Mouse (Mus musculus) forebrain, embryonic 15.5 days (tissue): ENCODE data around the gene Strip2. TPM values are rescaled to one million over a fixed set of nuclear protein-coding genes. Genes with fewer than 3 reads are reported as not detected.

ENCODE experiments used
- ATAC-seq: fragments of 200-750 bp; cut with Nextera tagmentation; replicated peaks from 2 replicates; pipeline ENCODE4 v1.8.0; 2017; ENCODE audit warnings: mild to moderate bottlenecking, moderate TSS enrichment, moderate library complexity
- H3K27ac ChIP-seq: fragments of 300-500 bp; sonication (generic); replicated peaks from 2 replicates; pipeline ENCODE4 v1.5.1; 2015; ENCODE audit warnings: mild to moderate bottlenecking, inconsistent platforms
- H3K27me3 ChIP-seq: fragments of 300-500 bp; sonication (generic); 2 replicates; pipeline ENCODE4 v1.6.1; 2015; ENCODE audit warnings: inconsistent platforms
- H3K36me3 ChIP-seq: fragments of 300-500 bp; sonication (generic); 2 replicates; pipeline ENCODE4 v1.6.1; 2015; ENCODE audit warnings: mild to moderate bottlenecking, inconsistent platforms
- H3K4me1 ChIP-seq: fragments of 300-500 bp; sonication (generic); 2 replicates; pipeline ENCODE4 v1.6.1; 2015; ENCODE audit warnings: inconsistent platforms
- H3K4me2 ChIP-seq: fragments of 300-500 bp; sonication (generic); replicated peaks from 2 replicates; pipeline ENCODE4 v1.6.1; 2015; ENCODE audit warnings: mild to moderate bottlenecking, inconsistent platforms
- H3K4me3 ChIP-seq: fragments of 300-500 bp; sonication (generic); 2 replicates; pipeline ENCODE4 v1.5.1; 2015; ENCODE audit warnings: mild to moderate bottlenecking, inconsistent platforms
- H3K9ac ChIP-seq: fragments of 300-500 bp; sonication (generic); replicated peaks from 2 replicates; pipeline ENCODE4 v1.6.1; 2015; ENCODE audit warnings: mild to moderate bottlenecking, inconsistent platforms
- H3K9me3 ChIP-seq: fragments of 300-500 bp; sonication (generic); 2 replicates; pipeline ENCODE4 v1.6.1; 2016; ENCODE audit warnings: inconsistent platforms
- WGBS: fragments of 180-500 bp; shearing (Covaris S2); methylation state at CpG from one replicate; pipeline ENCODE4 v1.1.7; 2015; ENCODE audit warnings: mixed read lengths; 5-methylcytosine and 5-hydroxymethylcytosine counted together
- polyA plus RNA-seq: library from polyadenylated mRNA; unstranded; fragments of >200 nt; fragmentation: Nextera tagmentation; extraction: Ambion mirVana; gene quantifications from 2 replicates; pipeline ENCODE4 v1.2.1, GENCODE M21; 2015

The Strip2 gene
- polyA plus RNA-seq, 1 experiment from 2014 or later: 3.0 TPM

GRCm38 (mm10) chr6:29902256-29902655 lies 14.6 kb upstream of the Strip2 start:
- peaks cover 7% of the 10 kb centered on the region; the same call in 1 of the 2 replicates for H3K36me3 ChIP-seq
- no peak for ATAC-seq
- no peak overlapping the region for H3K4me2 ChIP-seq
- 78% methylated on average over 2 of the region's 2 CpGs for WGBS
- H3K9ac ChIP-seq: no peak overlapping the region
- no peaks in the 10 kb centered on the region for H3K27me3 ChIP-seq
- no peak overlapping the region for H3K4me3 ChIP-seq
- no peak overlapping the region for H3K27ac ChIP-seq
- no peaks in the 10 kb centered on the region for H3K4me1 ChIP-seq
- H3K9me3 ChIP-seq: no peaks in the 10 kb centered on the region

GRCm38 (mm10) chr6:29903343-29903914 lies 13.4 kb upstream of the Strip2 start:
- H3K27me3 ChIP-seq: no peaks in the 10 kb centered on the region
- H3K4me2 ChIP-seq: no peak overlapping the region
- ATAC-seq: no peak
- peak overlapping the region; percentile 8; the same call in 1 of the 2 replicates for H3K27ac ChIP-seq
- no peaks in the 10 kb centered on the region for H3K4me1 ChIP-seq
- no peak overlapping the region for H3K4me3 ChIP-seq
- no peaks in the 10 kb centered on the region for H3K9me3 ChIP-seq
- WGBS: 92% methylated on average over 3 of the region's 3 CpGs
- H3K9ac ChIP-seq: no peak overlapping the region
- H3K36me3 ChIP-seq: no peaks in the 10 kb centered on the region

- H3K36me3 ChIP-seq: 0 out of 2 replicates have a peak, but pooled peaks cover 4% of the 10 kb centered on the region
- H3K9ac ChIP-seq: no peak overlapping the region
- H3K4me1 ChIP-seq: no peaks in the 10 kb centered on the region
- no peak overlapping the region for H3K27ac ChIP-seq
- no peaks in the 10 kb centered on the region for H3K27me3 ChIP-seq
- no peaks in the 10 kb centered on the region for H3K9me3 ChIP-seq
- no peak for ATAC-seq
- no peak overlapping the region for H3K4me3 ChIP-seq
- H3K4me2 ChIP-seq: no peak overlapping the region
- WGBS: 76% methylated on average over 3 of the region's 3 CpGs
These were observed 12.5 kb upstream of the Strip2 start for GRCm38 (mm10) chr6:29904281-29904680.

- H3K36me3 ChIP-seq: 0 out of 2 replicates have a peak, but pooled peaks cover 6% of the 10 kb centered on the region
- no peak overlapping the region for H3K9ac ChIP-seq
- H3K9me3 ChIP-seq: no peaks in the 10 kb centered on the region
- H3K4me2 ChIP-seq: no peak overlapping the region
- H3K27ac ChIP-seq: no peak overlapping the region
- no peaks in the 10 kb centered on the region for H3K4me1 ChIP-seq
- H3K4me3 ChIP-seq: no peak overlapping the region
- peaks cover 3% of the 10 kb centered on the region; the same call in 1 of the 2 replicates for H3K27me3 ChIP-seq
- ATAC-seq: no peak
- WGBS: 72% methylated on average over 3 of the region's 3 CpGs
These were observed 6.2 kb upstream of the Strip2 start for GRCm38 (mm10) chr6:29910631-29911030.

GRCm38 (mm10) chr6:29913673-29914072 lies 3.1 kb upstream of the Strip2 start:
- Histone ChIP-seq H3K27me3 (peaks cover 15% of the 10 kb centered on the region; the same call in 1 of the 2 replicates), H3K9ac (no peak overlapping the region), H3K9me3 (no peaks in the 10 kb centered on the region), H3K27ac (no peak overlapping the region), H3K4me1 (peaks cover 9% of the 10 kb centered on the region), H3K4me2 (no peak overlapping the region), H3K36me3 (0 out of 2 replicates have a peak, but pooled peaks cover 6% of the 10 kb centered on the region), H3K4me3 (no peak overlapping the region)
- WGBS: 51% methylated on average over 1 of the region's 1 CpGs
- no peak for ATAC-seq

- H3K36me3 ChIP-seq: 0 out of 2 replicates have a peak, but pooled peaks cover 3% of the 10 kb centered on the region
- H3K27ac ChIP-seq: no peak overlapping the region
- H3K4me2 ChIP-seq: no peak overlapping the region
- H3K4me3 ChIP-seq: no peak overlapping the region
- H3K9me3 ChIP-seq: no peaks in the 10 kb centered on the region
- peaks cover 9% of the 10 kb centered on the region for H3K4me1 ChIP-seq
- peaks cover 15% of the 10 kb centered on the region; the same call in 1 of the 2 replicates for H3K27me3 ChIP-seq
- no peak for ATAC-seq
- H3K9ac ChIP-seq: no peak overlapping the region
These were observed 2.7 kb upstream of the Strip2 start for GRCm38 (mm10) chr6:29914136-29914535.

- Histone ChIP-seq H3K36me3 (no peaks in the 10 kb centered on the region), H3K27ac (no peak overlapping the region), H3K4me1 (peaks cover 9% of the 10 kb centered on the region), H3K9ac (no peak overlapping the region), H3K4me2 (no peak overlapping the region), H3K4me3 (no peak overlapping the region), H3K27me3 (peaks cover 15% of the 10 kb centered on the region; the same call in 1 of the 2 replicates), H3K9me3 (no peaks in the 10 kb centered on the region)
- WGBS: 35% methylated on average over 9 of the region's 9 CpGs
- ATAC-seq: no peak
These were observed 976 bp upstream of the Strip2 start for GRCm38 (mm10) chr6:29915836-29916235.

GRCm38 (mm10) chr6:29917383-29917720 lies 540 bp downstream of the Strip2 start:
- H3K4me3 ChIP-seq: peak overlapping the region; percentile 78
- peak overlapping the region; percentile 61 for H3K9ac ChIP-seq
- WGBS: under 1% methylated on average over 21 of the region's 21 CpGs

GRCm38 (mm10) chr6:29917947-29918346 lies 1.1 kb downstream of the Strip2 start:
- H3K4me3 ChIP-seq: no peak overlapping the region
- H3K4me2 ChIP-seq: peak overlapping the region; percentile 91
- H3K27me3 ChIP-seq: peaks cover 15% of the 10 kb centered on the region; the same call in 1 of the 2 replicates
- H3K4me1 ChIP-seq: peaks cover 9% of the 10 kb centered on the region
- WGBS: 47% methylated on average over 4 of the region's 4 CpGs
- no peak for ATAC-seq
- H3K36me3 ChIP-seq: no peaks in the 10 kb centered on the region
- H3K27ac ChIP-seq: no peak overlapping the region
- no peaks in the 10 kb centered on the region for H3K9me3 ChIP-seq
- H3K9ac ChIP-seq: no peak overlapping the region

More at GRCm38 (mm10) chr6:29917383-29917720, 540 bp downstream of the Strip2 start:
- H3K4me1 ChIP-seq: peaks cover 9% of the 10 kb centered on the region
- peaks cover 15% of the 10 kb centered on the region; the same call in 1 of the 2 replicates for H3K27me3 ChIP-seq
- H3K9me3 ChIP-seq: no peaks in the 10 kb centered on the region
- H3K4me2 ChIP-seq: peak overlapping the region; percentile 91
- ATAC-seq: peak; percentile 74
- no peak overlapping the region for H3K27ac ChIP-seq
- no peaks in the 10 kb centered on the region for H3K36me3 ChIP-seq

- no peak for ATAC-seq
- peaks cover 1% of the 10 kb centered on the region; the same call in 1 of the 2 replicates for H3K27me3 ChIP-seq
- H3K4me2 ChIP-seq: no peak overlapping the region
- no peak overlapping the region for H3K4me3 ChIP-seq
- no peak overlapping the region for H3K9ac ChIP-seq
- WGBS: 74% methylated on average over 4 of the region's 4 CpGs
- H3K9me3 ChIP-seq: no peaks in the 10 kb centered on the region
- H3K27ac ChIP-seq: no peak overlapping the region
- no peaks in the 10 kb centered on the region for H3K4me1 ChIP-seq
- no peaks in the 10 kb centered on the region for H3K36me3 ChIP-seq
These were observed 6.7 kb downstream of the Strip2 start for GRCm38 (mm10) chr6:29923501-29923900.

- Histone ChIP-seq H3K4me3 (no peak overlapping the region), H3K4me2 (no peak overlapping the region), H3K27ac (no peak overlapping the region), H3K4me1 (no peaks in the 10 kb centered on the region), H3K9ac (no peak overlapping the region), H3K9me3 (no peaks in the 10 kb centered on the region), H3K36me3 (no peaks in the 10 kb centered on the region), H3K27me3 (no peaks in the 10 kb centered on the region)
- WGBS: 65% methylated on average over 6 of the region's 6 CpGs
- no peak for ATAC-seq
These were observed 8.9 kb downstream of the Strip2 start for GRCm38 (mm10) chr6:29925594-29926219.

- H3K36me3 ChIP-seq: no peaks in the 10 kb centered on the region
- ATAC-seq: no peak
- no peaks in the 10 kb centered on the region for H3K9me3 ChIP-seq
- H3K4me2 ChIP-seq: no peak overlapping the region
- no peaks in the 10 kb centered on the region for H3K4me1 ChIP-seq
- no peaks in the 10 kb centered on the region for H3K27me3 ChIP-seq
- H3K4me3 ChIP-seq: no peak overlapping the region
- no peak overlapping the region for H3K9ac ChIP-seq
- no peak overlapping the region for H3K27ac ChIP-seq
These were observed 13.3 kb downstream of the Strip2 start for GRCm38 (mm10) chr6:29930087-29930486.
